Mouse (Mus musculus) liver, adult 2 months (tissue): Measurements from ENCODE around the gene Adamtsl2. TPM values are rescaled to one million over a fixed set of nuclear protein-coding genes. Genes with fewer than 3 reads are reported as not detected.
A peak's percentile ranks its signal among the peaks of the same experiment; 100 is the strongest.

Source experiments
- DNase-seq: peaks from one replicate; pipeline ENCODE4 v3.0.0-alpha.2; 2011; ENCODE audit warnings: low read depth, low spot score; ENCODE audit errors: extremely low read depth
- H3K27ac ChIP-seq: fragments of 200-500 bp; replicated peaks from 2 replicates; pipeline ENCODE4 v1.5.1; 2012; ENCODE audit warnings: low read depth, mild to moderate bottlenecking, control low read depth, inconsistent platforms, low read length; ENCODE audit not compliant: insufficient read depth
- H3K27me3 ChIP-seq: fragments of 200-500 bp; 2 replicates; pipeline ENCODE4 v1.6.1; 2012; ENCODE audit warnings: mild to moderate bottlenecking, moderate library complexity, low read length, inconsistent platforms; ENCODE audit not compliant: control insufficient read depth, insufficient read depth
- H3K36me3 ChIP-seq: fragments of 200-500 bp; 2 replicates; pipeline ENCODE4 v1.6.1; 2012; ENCODE audit warnings: low read length, inconsistent platforms; ENCODE audit not compliant: control insufficient read depth, insufficient read depth
- H3K4me1 ChIP-seq: fragments of 200-500 bp; 2 replicates; pipeline ENCODE4 v1.6.1; 2011; ENCODE audit warnings: low read length; ENCODE audit not compliant: control insufficient read depth, insufficient read depth
- H3K4me3 ChIP-seq: fragments of 200-500 bp; 2 replicates; pipeline ENCODE4 v1.5.1; 2011; ENCODE audit warnings: low read depth, mild to moderate bottlenecking, control low read depth, low read length, moderate library complexity; ENCODE audit not compliant: insufficient read depth
- H3K79me2 ChIP-seq: fragments of 200-500 bp; 2 replicates; pipeline ENCODE4 v1.6.1; 2012; ENCODE audit warnings: inconsistent platforms, mild to moderate bottlenecking, low read length, moderate library complexity; ENCODE audit not compliant: control insufficient read depth, insufficient read depth
- H3K9ac ChIP-seq: fragments of 200-500 bp; 2 replicates; pipeline ENCODE4 v1.6.1; 2012; ENCODE audit warnings: low read depth, mild to moderate bottlenecking, control low read depth, inconsistent platforms, low read length
- CTCF ChIP-seq: fragments of 200-500 bp; IDR thresholded peaks from 2 replicates; pipeline ENCODE4 v1.5.1; 2011; ENCODE audit warnings: low read depth, low read length, control low read depth
- POLR2A ChIP-seq: fragments of 200-500 bp; IDR thresholded peaks from 2 replicates; pipeline ENCODE4 v1.6.1; 2011; ENCODE audit warnings: low read length, control low read depth; ENCODE audit not compliant: insufficient read depth; ENCODE audit errors: extremely low read depth
- WGBS: fragments of 180-500 bp; shearing (Covaris S2); methylation state at CpG from one replicate; pipeline ENCODE4 v1.1.7; 2018; 5-methylcytosine and 5-hydroxymethylcytosine counted together
- polyA plus RNA-seq: library from polyadenylated mRNA; depleted of rRNA; stranded (reverse); fragments of >200 nt; gene quantifications from 2 replicates; pipeline ENCODE4 v1.2.3, GENCODE M21; 2012
- total RNA-seq: library from RNA; depleted of rRNA; stranded (reverse); fragments of >200 nt; gene quantifications from 2 replicates; pipeline ENCODE4 v1.2.3, GENCODE M21; 2014

Gene Adamtsl2
- total and polyA plus RNA-seq, 2 experiments, result 3.5 to 4.4 TPM

GRCm38 (mm10) chr2:27069646-27070045 is 9.5 kb upstream of the Adamtsl2 start:
- WGBS, result 76% methylated on average over 3 of the region's 3 CpGs
- no peaks in the 10 kb centered on the region for H3K79me2 ChIP-seq
- TF ChIP-seq POLR2A (no peak), CTCF (no peak)
- H3K36me3 ChIP-seq, result no peaks in the 10 kb centered on the region
- no peak overlapping the region for H3K9ac ChIP-seq
- no peak overlapping the region for H3K27ac ChIP-seq
- no peaks in the 10 kb centered on the region for H3K27me3 ChIP-seq
- DNase-seq, result no peak
- H3K4me1 ChIP-seq, result no peaks in the 10 kb centered on the region
- H3K4me3 ChIP-seq, result no peak overlapping the region

GRCm38 (mm10) chr2:27070247-27070813 is 8.8 kb upstream of the Adamtsl2 start:
- TF ChIP-seq CTCF (no peak), POLR2A (no peak)
- no peak overlapping the region for H3K27ac ChIP-seq
- no peak overlapping the region for H3K9ac ChIP-seq
- H3K36me3 ChIP-seq, result no peaks in the 10 kb centered on the region
- no peaks in the 10 kb centered on the region for H3K4me1 ChIP-seq
- H3K79me2 ChIP-seq, result no peaks in the 10 kb centered on the region
- 88% methylated on average over 2 of the region's 2 CpGs for WGBS
- no peak for DNase-seq
- H3K27me3 ChIP-seq, result no peaks in the 10 kb centered on the region
- no peak overlapping the region for H3K4me3 ChIP-seq

GRCm38 (mm10) chr2:27071137-27071536 is 8.0 kb upstream of the Adamtsl2 start:
- H3K36me3 ChIP-seq, result no peaks in the 10 kb centered on the region
- no peak overlapping the region for H3K9ac ChIP-seq
- no peaks in the 10 kb centered on the region for H3K79me2 ChIP-seq
- DNase-seq, result peak; percentile 36
- H3K4me1 ChIP-seq, result no peaks in the 10 kb centered on the region
- WGBS, result 39% methylated on average over 4 of the region's 4 CpGs
- no peak overlapping the region for H3K4me3 ChIP-seq
- H3K27ac ChIP-seq, result 0 out of 2 replicates have a peak overlapping the region, but pooled peaks have one; percentile 0
- TF ChIP-seq CTCF, result no peak
- no peak for TF ChIP-seq POLR2A
- H3K27me3 ChIP-seq, result no peaks in the 10 kb centered on the region

- Histone ChIP-seq H3K27me3 (no peaks in the 10 kb centered on the region), H3K9ac (no peak within 1 kb of the TSS), H3K4me1 (no peaks in the 10 kb centered on the region), H3K4me3 (no peak within 1 kb of the TSS), H3K79me2 (no peaks in the 10 kb centered on the region), H3K27ac (0 out of 2 replicates have a peak within 1 kb of the TSS, but pooled peaks have one; percentile 0), H3K36me3 (no peaks in the 10 kb centered on the region)
- no peak for DNase-seq
- no peak for TF ChIP-seq POLR2A
- TF ChIP-seq CTCF, result no peak
- WGBS, result 97% methylated on average over 2 of the region's 2 CpGs
Measured at GRCm38 (mm10) chr2:27071978-27072377, 7.2 kb upstream of the Adamtsl2 start, which contains the start of gene Mymk. Gene Mymk (minus strand): TSS chr2:27072179.

GRCm38 (mm10) chr2:27073407-27073806 is 5.8 kb upstream of the Adamtsl2 start:
- DNase-seq, result no peak
- 85% methylated on average over 4 of the region's 4 CpGs for WGBS
- H3K4me3 ChIP-seq, result no peak overlapping the region
- H3K9ac ChIP-seq, result no peak overlapping the region
- TF ChIP-seq CTCF (no peak), POLR2A (no peak)
- no peaks in the 10 kb centered on the region for H3K79me2 ChIP-seq
- no peaks in the 10 kb centered on the region for H3K36me3 ChIP-seq
- H3K27ac ChIP-seq, result no peak overlapping the region
- no peaks in the 10 kb centered on the region for H3K27me3 ChIP-seq
- H3K4me1 ChIP-seq, result no peaks in the 10 kb centered on the region

GRCm38 (mm10) chr2:27074804-27075203 is 4.4 kb upstream of the Adamtsl2 start:
- H3K4me1 ChIP-seq, result 0 out of 2 replicates have a peak, but pooled peaks cover 3% of the 10 kb centered on the region
- TF ChIP-seq CTCF, result no peak
- TF ChIP-seq POLR2A, result no peak
- no peaks in the 10 kb centered on the region for H3K36me3 ChIP-seq
- no peak overlapping the region for H3K27ac ChIP-seq
- H3K27me3 ChIP-seq, result no peaks in the 10 kb centered on the region
- no peaks in the 10 kb centered on the region for H3K79me2 ChIP-seq
- 55% methylated on average over 4 of the region's 4 CpGs for WGBS
- DNase-seq, result no peak
- no peak overlapping the region for H3K9ac ChIP-seq
- no peak overlapping the region for H3K4me3 ChIP-seq
